Mouse (Mus musculus) thymus, adult 2 months (tissue): ENCODE results near the gene Gstt3.

Experiments
- CTCF ChIP-seq: fragments of 200-500 bp; IDR thresholded peaks from 2 replicates; pipeline ENCODE4 v1.5.1; 2012; ENCODE audit warnings: mild to moderate bottlenecking, control low read depth, low read length, moderate library complexity, borderline replicate concordance; ENCODE audit not compliant: control insufficient read depth, poor library complexity, insufficient read depth; ENCODE audit errors: extremely low read depth
- POLR2A ChIP-seq: fragments of 200-500 bp; IDR thresholded peaks from 2 replicates; pipeline ENCODE4 v1.6.1; 2012; ENCODE audit warnings: mild to moderate bottlenecking, low read length, control low read depth, moderate library complexity; ENCODE audit not compliant: control insufficient read depth, poor library complexity, insufficient read depth; ENCODE audit errors: extremely low read depth

- no peak for TF ChIP-seq CTCF
- TF ChIP-seq POLR2A, result no peak
Measured at GRCm38 (mm10) chr10:75760311-75760710, 20.9 kb downstream of the Gstt3 start.
